Mouse (Mus musculus) heart, adult 8-10 months (tissue): ENCODE results near the gene Zfp64. TPM values are rescaled to one million over a fixed set of nuclear protein-coding genes. Genes with fewer than 3 reads are reported as not detected.

ENCODE experiments used
- DNase-seq: peaks from one replicate; pipeline ENCODE4 v3.0.0; 2022; ENCODE audit warnings: low spot score
- total RNA-seq, 4 experiments: library from RNA; stranded (reverse); gene quantifications; 2 replicates each; pipeline ENCODE4 v1.2.4; 2022

Gene Zfp64
- total RNA-seq, result 1 to 10 TPM; 6.4 to 8.6 (median 7.9) TPM

DNA sequence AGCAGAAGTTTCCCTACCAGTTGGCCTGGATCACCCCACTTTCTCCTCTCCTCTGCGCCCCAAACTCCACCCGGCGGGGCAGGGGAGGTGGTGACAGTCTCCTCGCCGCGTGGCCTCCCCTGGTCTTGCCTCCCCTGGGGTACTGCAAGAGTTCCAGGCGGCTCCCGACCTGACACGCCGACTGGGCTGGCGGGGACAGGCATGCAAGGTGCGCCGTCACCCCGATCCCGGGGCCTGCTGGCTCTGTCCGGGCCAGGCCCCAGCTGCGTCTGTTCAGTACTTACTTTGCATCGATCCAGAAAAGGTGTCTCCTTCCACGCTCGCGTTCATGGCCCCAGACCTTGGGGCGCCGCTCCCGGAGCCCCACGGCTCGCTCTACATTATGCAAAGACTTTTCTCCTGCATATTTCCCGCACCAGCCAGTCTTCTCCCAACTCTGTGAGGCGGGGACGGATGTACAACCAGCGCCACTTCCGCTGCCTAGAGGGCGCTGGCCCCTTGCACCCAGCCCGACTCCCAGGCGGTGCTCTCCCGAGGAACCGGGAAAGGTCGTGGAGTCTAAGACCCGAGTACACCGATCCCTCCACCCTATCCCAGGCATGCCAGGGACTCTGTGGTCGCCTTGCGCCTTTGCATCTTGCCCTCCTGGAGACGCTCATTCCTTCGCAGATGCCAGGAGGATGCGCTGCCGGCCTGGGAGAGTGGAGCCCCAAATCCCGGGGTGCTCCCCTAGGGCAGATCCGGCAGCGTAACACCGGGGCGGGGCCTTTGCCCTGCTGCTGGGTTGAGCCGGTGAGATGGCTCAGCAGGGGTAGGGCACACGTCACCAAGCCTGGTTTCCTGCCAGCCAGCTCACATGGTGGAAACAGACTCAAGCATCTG, at the start of gene Zfp64:
Gene Zfp64, minus strand, starts transcription at position 753 of the 882 bp plus-strand sequence.
- peak; percentile 86 for DNase-seq

DNA sequence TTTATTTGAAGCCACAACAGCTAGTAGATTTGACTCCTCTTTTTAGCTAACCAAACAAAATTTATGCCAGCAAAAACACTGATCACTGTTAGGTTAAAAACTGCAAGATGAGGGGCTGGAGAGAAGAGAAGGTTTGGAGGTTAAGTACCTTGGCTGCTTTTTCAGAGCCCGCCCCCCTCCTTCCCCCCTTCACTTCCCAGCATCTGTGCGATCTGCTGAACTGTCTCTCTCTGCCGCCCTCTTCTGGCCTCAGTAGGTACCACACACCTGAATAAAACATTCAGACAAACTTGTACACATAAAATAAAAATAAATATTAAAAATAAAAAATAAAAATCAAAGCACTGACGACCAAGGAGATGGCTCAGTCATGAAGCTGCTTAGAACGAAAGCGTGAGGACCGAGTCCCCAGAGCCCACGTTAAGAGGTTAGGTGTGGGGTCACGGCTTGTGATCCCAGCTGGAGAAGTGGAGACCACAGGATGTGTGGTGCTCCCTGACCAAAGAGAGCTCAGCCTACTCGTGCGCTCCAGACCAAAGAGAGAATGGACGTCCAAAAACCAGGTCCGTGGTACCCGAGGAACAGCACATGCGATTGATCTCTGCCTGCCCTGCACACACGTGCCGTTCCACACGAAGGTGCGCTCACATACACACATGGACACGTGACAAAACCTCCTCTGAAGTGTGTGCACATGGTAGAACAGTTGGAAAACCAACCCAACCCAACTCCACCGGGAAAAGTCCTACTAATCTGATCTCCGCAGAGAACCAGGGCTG, 37.4 kb upstream of the Zfp64 start:
- DNase-seq, result no peak

DNA sequence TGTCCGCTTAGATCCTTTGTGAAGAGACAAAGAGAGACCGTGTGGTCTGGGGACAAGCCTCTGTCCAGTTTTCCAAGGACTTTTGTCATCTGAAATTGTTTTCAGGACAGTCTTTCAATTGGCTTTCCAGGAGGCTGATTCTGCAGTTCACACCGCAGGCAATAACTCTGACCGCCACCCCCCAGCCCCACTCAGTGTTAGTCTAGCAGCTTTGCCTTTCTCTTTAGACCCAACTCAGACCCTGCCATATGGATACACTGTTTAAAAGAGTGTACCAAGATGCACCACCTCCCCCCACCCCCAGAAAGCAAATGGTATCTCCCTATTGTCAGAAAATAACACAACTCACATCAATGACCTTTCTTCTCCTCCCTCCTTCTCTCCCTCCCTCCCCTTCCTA, 35.6 kb upstream of the Zfp64 start:
- no peak for DNase-seq

DNA sequence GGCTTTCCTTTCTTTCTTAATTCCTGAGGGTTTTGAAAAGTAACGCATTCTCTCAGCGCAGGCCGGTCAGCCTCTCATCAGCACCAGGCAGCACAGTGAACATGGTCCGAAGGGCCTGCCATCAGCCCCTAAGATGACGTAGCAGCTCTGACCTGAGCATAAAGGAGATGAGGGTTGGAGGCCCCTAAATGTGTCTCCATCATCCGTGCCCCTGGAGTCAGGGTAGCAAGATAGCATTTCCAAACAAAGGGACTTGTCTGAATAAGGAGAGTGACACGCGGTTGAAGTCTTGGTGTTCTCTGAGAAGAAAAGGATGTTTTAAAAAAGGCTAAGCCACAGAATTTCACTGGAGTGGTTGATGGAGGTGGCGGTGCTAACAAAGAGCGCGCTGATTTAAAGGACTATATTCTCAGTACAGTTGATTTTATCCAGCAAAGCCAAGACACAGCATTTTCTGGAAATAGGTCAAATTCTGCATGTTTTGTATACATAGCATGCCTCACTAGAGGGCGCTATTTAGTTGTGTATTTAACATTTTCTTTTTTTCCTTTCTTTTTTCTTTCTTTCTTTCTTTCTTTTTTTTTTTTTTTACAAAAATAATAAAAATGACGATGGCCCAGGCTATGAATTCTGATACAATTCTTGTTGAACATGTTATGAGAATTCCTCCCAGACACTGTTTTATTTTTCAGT, 34.8 kb upstream of the Zfp64 start:
- no peak for DNase-seq

DNA sequence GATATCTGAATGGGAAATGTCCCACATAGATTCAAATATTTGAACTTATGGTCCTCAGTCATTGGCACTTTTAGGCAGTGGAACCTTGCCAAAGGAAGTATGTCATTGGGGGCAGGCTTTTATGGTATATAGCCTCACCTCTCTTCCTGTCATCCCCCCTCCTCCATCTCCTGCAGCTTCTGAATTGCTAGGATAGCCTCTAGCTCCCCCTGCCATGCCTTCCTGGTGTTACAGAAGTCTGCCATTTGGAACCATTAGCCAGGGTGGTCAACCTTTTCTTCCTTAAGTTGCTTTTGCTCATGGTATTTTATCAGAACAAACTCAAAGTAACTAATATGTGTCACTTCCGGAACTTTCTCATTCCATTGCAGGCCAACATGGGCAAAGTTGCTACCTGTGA, 32.7 kb upstream of the Zfp64 start:
- no peak for DNase-seq

DNA sequence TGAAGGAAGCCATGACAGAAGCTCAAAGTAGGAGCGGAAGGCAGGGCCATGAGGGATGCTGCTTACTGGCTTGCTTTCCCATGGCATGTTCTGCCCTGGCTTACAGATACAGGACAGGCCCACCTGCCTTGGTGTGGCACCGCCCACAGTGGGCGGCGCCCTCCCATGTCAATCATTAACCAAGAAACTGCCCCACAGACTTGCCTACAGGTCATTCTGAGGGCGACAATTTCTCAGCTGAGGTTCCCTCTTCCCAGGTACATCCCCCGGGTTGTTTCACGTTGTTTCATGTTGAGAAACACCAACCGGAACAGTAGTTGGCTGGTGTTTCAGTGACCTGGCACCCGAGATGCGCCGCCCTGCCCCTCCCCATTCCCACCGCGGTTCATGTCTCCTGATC, 32.0 kb upstream of the Zfp64 start:
- DNase-seq, result no peak

DNA sequence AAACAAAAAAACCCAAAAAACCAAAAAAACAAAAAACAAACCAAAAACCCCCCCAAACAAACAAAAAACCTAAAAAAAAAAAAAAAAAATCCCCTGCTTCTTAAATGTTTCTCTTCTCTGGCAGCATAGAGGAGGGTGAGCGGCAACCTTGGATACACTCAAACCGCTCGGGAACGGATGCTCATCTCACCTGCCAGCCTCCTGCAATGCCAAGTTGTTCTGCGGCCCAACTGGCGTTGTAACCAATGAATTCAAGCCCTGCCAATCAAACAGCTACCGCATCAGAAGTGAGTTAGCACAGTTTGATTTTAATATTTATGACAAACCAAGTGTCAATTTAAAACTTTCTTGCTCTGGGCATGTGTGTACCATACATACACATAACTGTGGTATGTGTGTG, 26.6 kb upstream of the Zfp64 start:
- DNase-seq, result no peak

DNA sequence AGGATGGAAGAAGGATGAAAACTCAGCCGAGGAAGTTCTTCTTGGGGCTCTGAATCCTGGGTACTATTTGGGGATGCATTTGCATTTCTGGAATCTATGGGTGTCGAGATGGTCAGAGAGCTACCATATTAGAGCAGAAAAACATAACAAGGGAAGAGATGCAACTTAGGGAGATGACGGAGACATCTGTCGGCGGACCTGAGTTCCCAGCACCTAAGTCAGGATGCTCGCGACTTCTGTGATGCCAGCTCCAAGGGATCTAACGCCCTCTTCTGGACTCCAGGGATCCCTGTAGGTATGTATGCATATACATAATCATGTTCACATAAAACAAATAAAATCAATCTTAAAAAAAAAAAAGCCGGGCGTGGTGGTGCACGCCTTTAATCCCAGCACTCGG, 26.1 kb upstream of the Zfp64 start:
- no peak for DNase-seq

DNA sequence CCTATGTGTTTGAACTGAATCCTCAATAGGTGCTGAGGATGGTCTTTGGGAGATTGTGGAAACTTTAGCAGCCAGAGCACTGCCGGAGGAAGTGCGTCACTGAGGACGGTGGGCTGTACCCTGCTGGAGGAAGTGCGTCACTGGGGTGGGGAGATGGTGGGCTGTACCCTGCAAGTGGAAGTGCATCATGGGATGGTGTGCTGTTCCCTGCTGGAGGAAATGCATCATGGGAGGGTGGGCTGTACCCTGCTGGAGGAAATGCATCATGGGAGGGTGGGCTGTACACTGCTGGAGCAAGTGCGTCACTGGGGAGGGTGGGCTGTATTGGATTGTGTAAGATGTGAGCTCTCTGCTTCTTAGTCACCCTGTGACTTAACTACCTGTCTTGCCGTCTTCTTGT, 25.5 kb upstream of the Zfp64 start:
- peak; percentile 36 for DNase-seq

DNA sequence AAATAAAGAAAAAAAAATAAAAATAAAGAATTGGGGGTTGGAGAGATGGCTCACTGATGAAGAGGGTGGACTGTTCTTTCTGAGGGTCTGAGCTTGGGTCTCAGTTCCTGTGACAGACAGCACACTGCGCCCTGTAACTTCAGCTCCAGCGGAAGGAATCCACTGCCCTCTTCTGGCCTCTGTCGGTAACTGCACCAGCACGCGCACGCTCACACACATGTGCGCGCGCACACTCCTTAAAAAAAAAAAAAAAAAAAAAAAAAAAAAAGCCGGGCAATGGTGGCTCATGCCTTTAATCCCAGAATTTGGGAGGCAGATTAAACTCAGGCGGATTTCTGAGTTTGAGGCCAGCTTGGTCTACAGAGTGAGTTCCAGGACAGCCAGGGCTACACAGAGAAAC, 24.4 kb upstream of the Zfp64 start:
- DNase-seq, result no peak

DNA sequence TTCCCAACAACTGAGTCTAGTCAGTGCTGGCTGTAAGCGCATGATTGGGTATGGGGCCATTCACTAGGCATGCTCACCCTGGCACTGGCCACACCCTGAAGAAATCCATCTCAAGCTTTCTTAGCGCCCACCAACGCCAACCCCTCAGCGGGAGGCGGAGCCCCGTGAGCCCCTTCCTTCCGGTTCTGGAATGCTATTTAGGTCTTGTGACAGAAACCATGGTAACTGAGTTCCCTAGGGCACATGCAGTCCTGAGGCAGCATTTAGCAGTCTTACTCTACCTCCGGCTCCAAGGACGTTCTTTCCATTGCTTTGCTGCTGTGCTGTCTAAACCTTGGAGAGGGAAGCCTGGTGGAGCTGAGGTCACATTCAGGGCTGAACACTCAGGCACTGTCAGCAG, 22.6 kb upstream of the Zfp64 start:
- no peak for DNase-seq

DNA sequence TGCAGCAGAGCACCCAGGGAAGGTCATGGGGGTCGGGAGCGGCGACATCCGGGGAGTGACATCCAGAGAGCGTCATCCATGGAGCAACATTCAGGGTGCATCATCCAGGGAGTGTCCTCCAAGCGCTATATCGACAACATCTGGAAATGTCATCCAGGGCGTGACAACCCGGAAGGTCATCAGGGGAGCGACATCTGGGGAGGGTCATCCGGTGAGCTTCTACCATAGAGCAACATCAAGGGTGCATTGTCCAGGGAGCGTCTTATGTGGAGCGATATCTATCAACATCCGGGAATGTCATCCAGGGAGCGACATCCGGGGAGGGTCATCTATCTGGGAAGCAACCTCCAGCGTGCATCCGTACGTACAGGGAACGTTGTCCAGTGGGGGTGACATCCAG, 14.7 kb upstream of the Zfp64 start:
- peak; percentile 9 for DNase-seq

DNA sequence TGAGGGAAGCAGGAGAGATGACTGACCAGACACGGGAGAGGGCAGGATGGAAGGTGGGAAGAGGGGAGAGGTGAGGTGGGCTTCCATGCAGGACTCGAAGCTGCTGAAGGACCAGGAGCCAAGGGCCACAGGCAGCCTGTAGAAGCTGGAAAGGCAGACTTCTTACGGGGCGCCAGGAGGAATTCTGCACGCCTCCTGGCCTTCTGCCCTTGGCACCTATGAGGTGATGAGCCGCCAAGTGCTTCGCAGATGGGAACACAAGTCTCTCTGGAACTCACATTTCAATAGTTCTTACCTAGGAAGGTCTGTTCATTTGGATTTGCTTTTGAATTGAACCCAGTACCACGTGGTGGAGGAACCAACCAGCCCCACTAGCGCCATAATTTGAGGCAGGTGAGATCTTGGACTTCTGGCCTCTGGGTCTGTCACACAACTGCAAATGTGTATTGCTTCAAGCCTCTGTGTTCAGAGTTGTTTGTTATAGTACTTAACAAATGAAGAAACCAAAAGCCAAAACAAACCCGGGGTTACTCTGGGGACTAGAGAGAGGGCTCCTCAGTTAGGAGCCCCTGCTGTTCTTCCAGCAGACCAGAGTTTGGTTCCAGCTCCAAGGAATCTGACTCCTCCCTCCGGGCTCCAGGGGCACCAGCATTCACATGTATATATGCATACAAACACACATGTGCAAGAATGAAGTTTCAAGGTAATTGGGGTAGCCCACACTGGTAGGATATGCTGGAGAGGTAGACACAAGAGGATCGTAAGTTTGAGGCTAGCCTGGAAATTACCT, 12.9 kb upstream of the Zfp64 start:
- no peak for DNase-seq

DNA sequence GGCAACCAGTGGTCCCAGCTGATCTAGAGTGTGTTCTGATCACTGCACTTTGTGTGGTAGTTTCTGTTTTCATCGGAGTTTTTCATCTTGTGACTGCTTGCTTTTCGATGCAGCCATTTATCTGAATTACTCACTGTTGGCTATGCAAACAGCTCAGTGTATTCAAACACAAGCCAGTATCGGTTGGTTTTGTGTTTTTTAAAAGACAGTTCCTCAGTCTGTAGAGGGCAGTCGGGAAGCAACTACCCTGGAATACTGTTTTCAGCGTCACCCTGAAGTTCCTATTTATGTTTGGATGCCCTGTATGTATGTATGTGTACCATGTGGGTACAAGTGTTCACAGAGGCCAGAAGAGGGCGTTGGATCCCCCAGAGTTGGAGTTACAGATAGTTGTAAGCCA, 11.1 kb upstream of the Zfp64 start:
- DNase-seq, result no peak

DNA sequence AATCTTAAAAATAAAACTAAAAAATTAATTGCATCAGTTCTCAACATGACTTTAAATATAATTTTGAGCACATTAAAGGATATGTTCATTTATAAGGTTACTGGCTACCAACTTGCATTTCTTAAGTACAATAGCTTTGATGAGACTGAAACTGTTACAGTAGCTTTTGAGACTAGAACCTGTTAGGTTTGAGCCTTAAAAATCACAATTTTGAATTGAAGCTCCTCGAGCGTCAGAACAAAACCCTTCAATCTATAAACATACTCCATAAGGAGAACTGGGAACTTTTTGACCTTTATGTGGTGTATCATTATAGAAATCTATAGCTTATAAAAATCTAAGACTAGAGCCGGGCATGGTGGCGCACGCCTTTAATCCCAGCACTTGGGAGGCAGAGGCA, 9.5 kb upstream of the Zfp64 start:
- DNase-seq, result no peak

DNA sequence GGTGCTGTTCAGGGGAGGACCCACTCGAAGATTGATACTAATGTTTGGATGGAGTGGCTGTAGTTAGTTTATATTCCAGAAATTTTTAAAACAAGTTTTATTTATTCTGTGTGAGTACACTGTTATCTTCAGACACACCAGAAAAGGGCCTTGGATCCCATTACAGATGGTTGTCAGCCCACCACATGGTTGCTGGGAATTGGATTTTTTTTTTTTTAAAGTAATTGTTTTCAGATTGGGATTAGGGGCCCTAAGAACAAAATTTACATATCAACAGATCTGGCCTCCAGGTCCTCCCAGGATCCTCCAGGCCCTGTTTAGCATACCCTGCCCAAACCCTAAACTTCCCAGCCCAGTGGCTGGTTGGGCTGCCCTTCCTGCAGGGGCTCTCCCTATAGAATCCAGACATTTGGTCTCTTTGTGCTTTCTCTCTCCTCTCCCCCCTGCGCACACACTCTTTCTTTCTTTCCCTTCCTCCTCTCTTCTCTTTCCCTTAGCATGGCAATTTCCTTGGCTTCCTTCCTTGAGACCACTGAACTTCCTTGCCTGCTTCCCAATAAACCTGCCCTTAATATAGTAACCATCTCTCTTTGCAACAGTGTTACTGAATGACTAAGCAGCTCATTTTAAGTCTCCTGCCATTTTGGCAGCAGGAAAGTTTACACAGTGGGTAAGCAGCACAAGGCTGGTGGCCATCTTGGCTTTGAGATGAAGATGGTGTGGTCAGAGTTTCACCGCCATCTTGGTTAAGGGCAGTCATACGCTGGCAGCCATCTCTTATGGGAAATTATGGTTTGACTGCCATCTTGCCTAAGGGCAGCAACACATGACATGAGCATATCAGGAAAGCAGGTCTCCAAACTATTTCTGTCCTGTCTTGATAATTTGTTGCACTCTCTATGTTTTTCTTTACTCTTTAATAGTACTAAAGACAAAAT, 6.6 kb upstream of the Zfp64 start:
- DNase-seq, result no peak

DNA sequence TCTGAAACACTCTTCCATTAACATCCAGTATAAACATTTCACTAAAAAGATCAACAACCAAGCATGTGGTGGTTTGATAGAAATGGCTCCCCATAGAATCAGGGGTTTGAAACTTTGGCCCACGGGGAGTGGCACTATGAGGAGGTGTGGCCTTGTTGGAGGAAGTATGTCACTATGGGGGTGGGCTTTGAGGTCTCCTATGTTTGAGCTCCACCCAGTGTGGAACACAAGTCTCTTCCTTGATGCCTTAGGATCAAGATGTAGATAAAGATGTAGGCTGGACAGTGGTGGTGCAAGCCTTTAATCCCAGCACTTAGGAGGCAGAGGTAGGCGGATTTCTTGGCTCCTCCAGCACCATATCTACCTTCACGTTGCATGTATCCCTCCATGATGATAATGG, 5.4 kb upstream of the Zfp64 start:
- no peak for DNase-seq

DNA sequence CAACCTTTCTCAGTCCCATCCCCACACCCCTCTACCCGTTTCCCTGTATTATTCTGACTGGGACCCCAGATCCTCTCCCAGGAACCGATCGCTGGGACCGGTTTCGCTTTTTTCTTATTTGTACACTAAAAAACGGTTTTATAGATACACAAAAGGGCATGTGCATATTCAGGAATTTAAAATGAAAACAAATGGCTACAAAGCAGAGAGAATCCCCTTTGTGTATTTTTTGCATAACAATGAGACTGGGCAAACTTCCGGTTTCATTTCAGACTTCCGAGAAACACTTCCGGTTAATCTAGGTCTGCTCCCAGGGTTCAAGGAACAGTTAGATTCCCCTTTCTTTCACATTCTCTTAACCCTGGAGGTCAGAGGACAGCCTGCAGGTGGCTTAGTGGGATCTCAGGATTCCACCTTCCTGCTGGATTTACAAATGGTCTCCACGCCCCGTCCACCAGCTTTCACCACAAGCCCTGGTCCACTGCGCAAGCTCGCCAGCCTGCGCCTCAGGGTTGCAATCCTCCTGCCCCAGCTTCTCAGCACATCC, 4.0 kb upstream of the Zfp64 start:
- no peak for DNase-seq

DNA sequence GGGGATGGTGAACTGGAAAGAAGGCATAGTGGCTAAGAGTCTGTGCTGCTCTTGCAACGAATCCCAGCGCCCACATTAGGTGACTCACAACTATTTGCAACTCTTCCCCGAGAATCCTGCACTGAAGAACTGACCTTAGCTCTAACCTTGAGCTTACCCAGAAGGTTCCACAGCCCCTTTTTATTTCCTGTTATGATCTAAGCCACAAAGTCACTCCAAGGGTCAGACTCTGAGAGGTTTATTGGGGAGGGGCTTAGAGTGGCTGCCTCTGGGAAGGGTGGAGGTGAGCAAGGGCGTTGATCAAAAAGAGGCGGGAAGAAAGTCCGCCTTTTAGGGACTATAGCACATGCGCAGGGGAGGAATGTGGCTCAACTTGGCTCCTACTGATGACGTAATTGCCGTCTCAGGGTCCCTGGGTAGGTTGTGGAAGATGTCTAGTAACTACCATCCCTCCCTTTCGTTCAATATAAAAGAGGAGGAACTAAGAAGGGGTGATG, 511 bp upstream of the Zfp64 start:
- DNase-seq, result no peak

DNA sequence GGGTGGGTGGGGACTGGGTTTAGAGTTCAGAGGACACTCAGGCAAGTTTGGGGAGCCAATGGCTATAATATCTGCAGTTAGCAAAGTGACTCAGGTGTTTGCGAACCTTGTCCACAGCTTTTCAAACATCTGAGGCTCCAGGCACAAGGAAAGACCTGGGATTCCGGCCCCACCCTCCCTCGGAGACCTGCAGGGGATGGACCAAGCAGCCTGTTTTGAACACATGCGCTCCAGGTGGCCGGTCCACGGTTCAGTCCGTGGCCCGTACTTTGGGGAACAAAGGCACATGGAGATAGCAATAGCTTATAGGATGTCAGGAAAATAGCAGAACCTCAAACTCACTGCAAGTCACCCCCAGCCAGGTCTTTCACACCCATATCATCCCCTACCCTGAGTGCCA, 1.0 kb downstream of the Zfp64 start:
- no peak for DNase-seq
